Mouse (Mus musculus) neural tube, embryonic 15.5 days (tissue): ENCODE data around the gene Tmem136. TPM values are rescaled to one million over a fixed set of nuclear protein-coding genes. Genes with fewer than 3 reads are reported as not detected.

Source experiments
- ATAC-seq: fragments of 200-750 bp; cut with Nextera tagmentation; 2 replicates; pipeline ENCODE4 v1.8.0; 2017; ENCODE audit warnings: mild to moderate bottlenecking, moderate TSS enrichment, moderate library complexity; ENCODE audit not compliant: low FRiP score
- H3K27ac ChIP-seq: fragments of 300-500 bp; sonication (generic); replicated peaks from 2 replicates; pipeline ENCODE4 v1.5.1; 2015; ENCODE audit warnings: mild to moderate bottlenecking, inconsistent platforms
- H3K27me3 ChIP-seq: fragments of 300-500 bp; sonication (generic); replicated peaks from 2 replicates; pipeline ENCODE4 v1.6.1; 2015; ENCODE audit warnings: inconsistent platforms
- H3K36me3 ChIP-seq: fragments of 300-500 bp; sonication (generic); 2 replicates; pipeline ENCODE4 v1.6.1; 2015; ENCODE audit warnings: inconsistent platforms
- H3K4me1 ChIP-seq: fragments of 300-500 bp; sonication (generic); 2 replicates; pipeline ENCODE4 v1.6.1; 2015; ENCODE audit warnings: inconsistent platforms
- H3K4me2 ChIP-seq: fragments of 300-500 bp; sonication (generic); 2 replicates; pipeline ENCODE4 v1.6.1; 2015; ENCODE audit warnings: inconsistent platforms, mild to moderate bottlenecking, moderate library complexity
- H3K4me3 ChIP-seq: fragments of 300-500 bp; sonication (generic); replicated peaks from 2 replicates; pipeline ENCODE4 v1.5.1; 2015; ENCODE audit warnings: mild to moderate bottlenecking, inconsistent platforms
- H3K9ac ChIP-seq: fragments of 300-500 bp; sonication (generic); replicated peaks from 2 replicates; pipeline ENCODE4 v1.6.1; 2015; ENCODE audit warnings: mild to moderate bottlenecking, inconsistent platforms
- H3K9me3 ChIP-seq: fragments of 300-500 bp; sonication (generic); replicated peaks from 2 replicates; pipeline ENCODE4 v1.6.1; 2016; ENCODE audit warnings: inconsistent platforms
- WGBS: fragments of 180-500 bp; shearing (Covaris S2); methylation state at CpG from one replicate; pipeline ENCODE4 v1.1.7; 2015; ENCODE audit warnings: mixed read lengths; 5-methylcytosine and 5-hydroxymethylcytosine counted together
- polyA plus RNA-seq: library from polyadenylated mRNA; unstranded; fragments of >200 nt; fragmentation: Nextera tagmentation; extraction: Ambion mirVana; gene quantifications from 2 replicates; pipeline ENCODE4 v1.2.1, GENCODE M21; 2015

Tmem136 gene
- polyA plus RNA-seq, 1 experiment from 2014 or later, result 11.0 TPM

- Histone ChIP-seq H3K4me1 (peaks cover 37% of the 10 kb centered on the region), H3K27me3 (no peaks in the 10 kb centered on the region), H3K9me3 (no peaks in the 10 kb centered on the region), H3K4me2 (peak overlapping the region; percentile 50), H3K4me3 (peak overlapping the region; percentile 48), H3K36me3 (no peaks in the 10 kb centered on the region), H3K9ac (peak overlapping the region; percentile 59), H3K27ac (peak overlapping the region; percentile 87)
- peak; percentile 65 for ATAC-seq
- 26% methylated on average over 4 of the region's 4 CpGs for WGBS
Measured at GRCm38 (mm10) chr9:43070566-43070965, 45.8 kb downstream of the Tmem136 start.

- H3K36me3 ChIP-seq, result no peaks in the 10 kb centered on the region
- H3K4me1 ChIP-seq, result peaks cover 38% of the 10 kb centered on the region
- peak overlapping the region; percentile 87 for H3K27ac ChIP-seq
- H3K9me3 ChIP-seq, result no peaks in the 10 kb centered on the region
- peak overlapping the region; percentile 59 for H3K9ac ChIP-seq
- H3K4me2 ChIP-seq, result peak overlapping the region; percentile 50
- H3K4me3 ChIP-seq, result peak overlapping the region; percentile 48
- no peaks in the 10 kb centered on the region for H3K27me3 ChIP-seq
- ATAC-seq, result 0 out of 2 replicates have a peak, but pooled peaks have one; percentile 48
- WGBS, result 6% methylated on average over 2 of the region's 2 CpGs
Measured at GRCm38 (mm10) chr9:43070153-43070552, 46.2 kb downstream of the Tmem136 start.

- Histone ChIP-seq H3K36me3 (no peaks in the 10 kb centered on the region), H3K4me1 (peaks cover 46% of the 10 kb centered on the region), H3K9ac (no peak overlapping the region), H3K9me3 (no peaks in the 10 kb centered on the region), H3K4me3 (0 out of 2 replicates have a peak overlapping the region, but pooled peaks have one; percentile 11), H3K4me2 (peak overlapping the region; percentile 54), H3K27me3 (no peaks in the 10 kb centered on the region), H3K27ac (no peak overlapping the region)
- 88% methylated on average over 3 of the region's 3 CpGs for WGBS
- ATAC-seq, result no peak
Measured at GRCm38 (mm10) chr9:43067896-43068295, 48.5 kb downstream of the Tmem136 start.

- ATAC-seq, result no peak
- H3K27me3 ChIP-seq, result no peaks in the 10 kb centered on the region
- no peak overlapping the region for H3K9ac ChIP-seq
- 75% methylated on average over 4 of the region's 4 CpGs for WGBS
- H3K27ac ChIP-seq, result no peak overlapping the region
- no peaks in the 10 kb centered on the region for H3K9me3 ChIP-seq
- no peak overlapping the region for H3K4me2 ChIP-seq
- peaks cover 47% of the 10 kb centered on the region for H3K4me1 ChIP-seq
- H3K36me3 ChIP-seq, result no peaks in the 10 kb centered on the region
- H3K4me3 ChIP-seq, result no peak overlapping the region
Measured at GRCm38 (mm10) chr9:43065231-43065630, 51.1 kb downstream of the Tmem136 start.

- peaks cover 21% of the 10 kb centered on the region for H3K4me1 ChIP-seq
- no peak overlapping the region for H3K9ac ChIP-seq
- no peaks in the 10 kb centered on the region for H3K27me3 ChIP-seq
- H3K36me3 ChIP-seq, result no peaks in the 10 kb centered on the region
- no peak overlapping the region for H3K4me2 ChIP-seq
- H3K27ac ChIP-seq, result 0 out of 2 replicates have a peak overlapping the region, but pooled peaks have one; percentile 43
- no peak overlapping the region for H3K4me3 ChIP-seq
- H3K9me3 ChIP-seq, result no peaks in the 10 kb centered on the region
- WGBS, result 83% methylated on average over 1 of the region's 1 CpGs
- ATAC-seq, result no peak
Measured at GRCm38 (mm10) chr9:43061545-43061944, 54.8 kb downstream of the Tmem136 start.

Other genes with a start within 250 kb of the Tmem136 start
- gene Grik4, start 172.1 kb downstream of the Tmem136 start, polyA plus RNA-seq, result 10.1 and 12.3 TPM in 2 replicates
- gene Arhgef12, start 9.3 kb downstream of the Tmem136 start, polyA plus RNA-seq, result 19.9 and 23.2 TPM in 2 replicates
- 0.47 TPM in 1 of 2 replicates, not detected in the other for gene Pou2f3, start 93.8 kb upstream of the Tmem136 start, polyA plus RNA-seq
- gene Oaf, start 123.3 kb upstream of the Tmem136 start, polyA plus RNA-seq, result 9.4 and 16.3 TPM in 2 replicates
- 0.18 and 14.8 TPM in 2 replicates for gene Trim29, start 194.3 kb upstream of the Tmem136 start, polyA plus RNA-seq